In the genomic region with DNA sequence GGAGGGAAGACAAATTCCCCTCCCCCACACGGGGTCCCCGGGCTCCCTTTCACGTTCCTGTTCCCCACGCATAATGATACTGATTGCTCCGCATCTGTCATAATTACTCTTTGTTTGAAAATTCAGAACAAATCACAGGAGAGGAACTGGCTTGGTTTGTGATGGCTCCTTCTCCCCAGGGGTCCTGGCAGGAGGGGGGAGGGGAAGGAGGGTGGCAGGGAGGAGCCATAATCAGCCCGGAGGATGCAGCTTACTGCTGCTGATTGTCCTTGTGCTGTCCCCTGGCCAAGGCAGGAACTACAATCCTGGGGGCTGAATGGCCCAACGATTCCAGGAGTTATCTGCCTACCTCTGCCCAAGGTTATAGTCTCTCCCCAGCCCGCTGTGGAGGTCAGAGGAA, we compare ENCODE assay signal across 11 mouse cellular contexts. TPM values are rescaled to one million over a fixed set of nuclear protein-coding genes. Genes with fewer than 3 reads are reported as not detected.
DNase-seq lines count a peak whose midpoint lies in the region; ATAC-seq and TF ChIP-seq lines count a peak whose summit lies in the region.
"Had no signal": no experiment of that assay in that cellular context is flagged by ENCODE, and none has a peak within 500 bp of the region (broad histone marks: within the 10 kb centered on the region; RNA-seq: fewer than 3 reads in every experiment).

No protein-coding gene starts in this region.

- no peak overlapping the region for H3K27ac ChIP-seq in kidney, embryonic 14.5 days (ENCODE audit: low read depth, low read length)
- H3K27ac ChIP-seq in hindbrain, embryonic 10.5 days: peak overlapping the region; percentile 86
- H3K27ac ChIP-seq in neural tube, embryonic 12.5 days: 0 out of 2 replicates have a peak overlapping the region, but pooled peaks have one; percentile 64
- H3K27ac ChIP-seq in gastrocnemius, adult 2 months: no peak overlapping the region
- H3K27ac ChIP-seq: layer of hippocampus, adult 2 months; liver, embryonic 13.5 days had no signal

- no peak for TF ChIP-seq CTCF in gastrocnemius, adult 2 months (IDR thresholded peaks at IDR 0.05)

- ATAC-seq in kidney, embryonic 14.5 days (ENCODE audit: low FRiP score, low TSS enrichment): peak; percentile 15; the same call in 1 of the 2 replicates
- ATAC-seq in neural tube, embryonic 12.5 days (ENCODE audit: low FRiP score, low read depth): no peak

- WGBS in kidney, embryonic 14.5 days: 2% methylated on average over 8 of the region's 8 CpGs
- WGBS in hindbrain, embryonic 10.5 days: 6% methylated on average over 8 of the region's 8 CpGs
- WGBS in neural tube, embryonic 12.5 days: 2% methylated on average over 8 of the region's 8 CpGs

- no peak for DNase-seq in kidney, adult 18-20 months
- peak; percentile 56 for DNase-seq in embryo, embryonic 9.5 days (ENCODE audit: extremely low spot score)
- DNase-seq in hindbrain, embryonic 10.5 days (ENCODE audit: low spot score): peak; percentile 55
- DNase-seq in gastrocnemius, adult 2 months: no peak
- DNase-seq in layer of hippocampus, postnatal 36 days: no peak
- DNase-seq in left cerebral cortex, postnatal 36 days (ENCODE audit: low spot score in 2 of 2): no peak
- DNase-seq: liver, embryonic 13.5 days had no signal

- H3K4me3 ChIP-seq in kidney, embryonic 14.5 days (ENCODE audit: low read length): no peak overlapping the region
- H3K4me3 ChIP-seq in hindbrain, embryonic 10.5 days: peak overlapping the region; percentile 34
- H3K4me3 ChIP-seq in neural tube, embryonic 12.5 days: no peak overlapping the region
- no peak overlapping the region for H3K4me3 ChIP-seq in gastrocnemius, adult 2 months
- H3K4me3 ChIP-seq: layer of hippocampus, adult 2 months; liver, embryonic 13.5 days had no signal

- no peak overlapping the region for H3K4me2 ChIP-seq in kidney, embryonic 14.5 days (replicated peaks; ENCODE audit: low read depth, low read length)
- peak overlapping the region; percentile 45 for H3K4me2 ChIP-seq in neural tube, embryonic 12.5 days (replicated peaks)
- H3K4me2 ChIP-seq: liver, embryonic 13.5 days had no signal

- H3K9me3 ChIP-seq in kidney, embryonic 14.5 days (ENCODE audit: control insufficient read depth, low read length): no peaks in the 10 kb centered on the region
- no peaks in the 10 kb centered on the region for H3K9me3 ChIP-seq in hindbrain, embryonic 10.5 days
- H3K9me3 ChIP-seq in neural tube, embryonic 12.5 days: no peaks in the 10 kb centered on the region
- H3K9me3 ChIP-seq: liver, embryonic 13.5 days had no signal

- intact Hi-C loops in gastrocnemius, adult 2 months (cut with DNase I): no loop called here
- intact Hi-C loops in left cerebral cortex, postnatal 36 days (cut with DNase I): no loop called here

- H3K36me3 ChIP-seq in kidney, embryonic 14.5 days (ENCODE audit: control insufficient read depth, insufficient read depth, low read length): no peaks in the 10 kb centered on the region
- H3K36me3 ChIP-seq in hindbrain, embryonic 10.5 days: peaks cover 84% of the 10 kb centered on the region
- H3K36me3 ChIP-seq in neural tube, embryonic 12.5 days: peaks cover 31% of the 10 kb centered on the region
- H3K36me3 ChIP-seq: liver, embryonic 13.5 days had no signal

- H3K9ac ChIP-seq in kidney, embryonic 14.5 days (ENCODE audit: low read depth, low read length): no peak overlapping the region
- H3K9ac ChIP-seq in neural tube, embryonic 12.5 days: peak overlapping the region; percentile 42; the same call in 1 of the 2 replicates
- H3K9ac ChIP-seq: liver, embryonic 13.5 days had no signal

- H3K27me3 ChIP-seq in kidney, embryonic 14.5 days (ENCODE audit: control insufficient read depth, insufficient read depth, low read length): no peaks in the 10 kb centered on the region
- no peaks in the 10 kb centered on the region for H3K27me3 ChIP-seq in hindbrain, embryonic 10.5 days (ENCODE audit: insufficient read depth, poor library complexity, severe bottlenecking)
- H3K27me3 ChIP-seq in neural tube, embryonic 12.5 days (replicated peaks): no peaks in the 10 kb centered on the region

- peaks cover 45% of the 10 kb centered on the region for H3K4me1 ChIP-seq in kidney, embryonic 14.5 days (ENCODE audit: control insufficient read depth, insufficient read depth, low read length)
- H3K4me1 ChIP-seq in hindbrain, embryonic 10.5 days (replicated peaks): peaks cover 99% of the 10 kb centered on the region
- H3K4me1 ChIP-seq in neural tube, embryonic 12.5 days: peaks cover 87% of the 10 kb centered on the region

RNA-seq across cellular contexts. Expression of gene Igdcc3, which starts 15.6 kb away (rescaled TPM):
- polyA plus RNA-seq in kidney, embryonic 14.5 days (2014; fragmentation: Nextera tagmentation; extraction: Ambion mirVana): 4.5 and 6.1 TPM in 2 replicates
- polyA plus RNA-seq in hindbrain, embryonic 10.5 days (2016; fragmentation: Nextera tagmentation; extraction: Ambion mirVana): 218 and 357 TPM in 2 replicates
- 32.6 and 36.4 TPM in 2 replicates for polyA plus RNA-seq in neural tube, embryonic 12.5 days (2016; fragmentation: Nextera tagmentation; extraction: Ambion mirVana)
- total RNA-seq in gastrocnemius, adult 2 months (2021): under 1 TPM; 0.17 to 0.18 TPM
- 1 to 10 TPM; 3.1 to 4.4 TPM for total RNA-seq in layer of hippocampus, postnatal 36 days (2021)
- total RNA-seq in left cerebral cortex, postnatal 36 days (2021): 1 to 10 TPM; 2.0 to 2.3 TPM
- total RNA-seq: megakaryocyte, adult 5-6 weeks had no signal

RNA-seq across cellular contexts. Expression of gene Parp16, which starts 38.5 kb away (rescaled TPM):
- polyA plus RNA-seq in kidney, embryonic 14.5 days (2014; fragmentation: Nextera tagmentation; extraction: Ambion mirVana): 4.7 and 7.9 TPM in 2 replicates
- polyA plus RNA-seq in hindbrain, embryonic 10.5 days (2016; fragmentation: Nextera tagmentation; extraction: Ambion mirVana): 7.7 and 8.0 TPM in 2 replicates
- polyA plus RNA-seq in neural tube, embryonic 12.5 days (2016; fragmentation: Nextera tagmentation; extraction: Ambion mirVana): 5.4 and 5.7 TPM in 2 replicates
- total RNA-seq in gastrocnemius, adult 2 months (2021): 1 to 10 TPM; 3.6 to 3.9 TPM
- 1 to 10 TPM; 4.6 to 4.9 TPM for total RNA-seq in layer of hippocampus, postnatal 36 days (2021)
- total RNA-seq in left cerebral cortex, postnatal 36 days (2021): 1 to 10 TPM; 2.5 to 4.2 TPM

RNA-seq across cellular contexts. Expression of gene Igdcc4, which starts 55.3 kb away (rescaled TPM):
- 12.7 and 16.4 TPM in 2 replicates for polyA plus RNA-seq in kidney, embryonic 14.5 days (2014; fragmentation: Nextera tagmentation; extraction: Ambion mirVana)
- 8.3 and 10.4 TPM in 2 replicates for polyA plus RNA-seq in hindbrain, embryonic 10.5 days (2016; fragmentation: Nextera tagmentation; extraction: Ambion mirVana)
- 10.3 and 11.7 TPM in 2 replicates for polyA plus RNA-seq in neural tube, embryonic 12.5 days (2016; fragmentation: Nextera tagmentation; extraction: Ambion mirVana)
- total RNA-seq in gastrocnemius, adult 2 months (2021): 10 to 100 TPM; 22.1 to 34.4 TPM
- total RNA-seq in layer of hippocampus, postnatal 36 days (2021): 10 to 100 TPM; 33.2 to 36.4 TPM
- total RNA-seq in left cerebral cortex, postnatal 36 days (2021): 10 to 100 TPM; 24.9 to 30.8 TPM

Comparison
In these comparisons a context has a peak if more than half of its experiments do, and no peak if none do; other contexts are left out.
1. H3K27ac ChIP-seq: peak in hindbrain, embryonic 10.5 days (single experiment) and neural tube, embryonic 12.5 days (single experiment); none in kidney, embryonic 14.5 days (single experiment) and gastrocnemius, adult 2 months (single experiment).
2. DNase-seq: peak in embryo, embryonic 9.5 days (single experiment) and hindbrain, embryonic 10.5 days (single experiment); none in kidney, adult 18-20 months (single experiment), gastrocnemius, adult 2 months (single experiment), layer of hippocampus, postnatal 36 days (0 of 2) and left cerebral cortex, postnatal 36 days (0 of 2).